Mouse (Mus musculus): ENCODE results near the gene Enc1.

Gene Enc1

GRCm38 (mm10) chr13:97292026-97292425 is 51.1 kb downstream of the Enc1 start:
- DNase-seq (ENCODE audit: low read depth, low spot score): no peak

- no peak for DNase-seq (ENCODE audit: low read depth, low spot score)
Measured at GRCm38 (mm10) chr13:97292451-97293245, 51.7 kb downstream of the Enc1 start.

GRCm38 (mm10) chr13:97295101-97295852 is 54.4 kb downstream of the Enc1 start:
- no peak for DNase-seq (ENCODE audit: low read depth, low spot score)

- DNase-seq (ENCODE audit: low read depth, low spot score): no peak
Measured at GRCm38 (mm10) chr13:97295853-97296219, 54.9 kb downstream of the Enc1 start.

- DNase-seq (ENCODE audit: low read depth, low spot score): no peak
Measured at GRCm38 (mm10) chr13:97296281-97296680, 55.4 kb downstream of the Enc1 start.

GRCm38 (mm10) chr13:97296757-97297156 is 55.9 kb downstream of the Enc1 start:
- DNase-seq (ENCODE audit: low read depth, low spot score): no peak

GRCm38 (mm10) chr13:97297418-97298050 is 56.6 kb downstream of the Enc1 start:
- DNase-seq (ENCODE audit: low read depth, low spot score): no peak

GRCm38 (mm10) chr13:97298896-97299295 is 58.0 kb downstream of the Enc1 start:
- DNase-seq (ENCODE audit: low read depth, low spot score): no peak

GRCm38 (mm10) chr13:97299877-97300873 is 59.3 kb downstream of the Enc1 start:
- DNase-seq (ENCODE audit: low read depth, low spot score): no peak
